Mouse (Mus musculus) macrophage (primary cell): ENCODE data around the gene Ngfr. TPM values are rescaled to one million over a fixed set of nuclear protein-coding genes. Genes with fewer than 3 reads are reported as not detected.

ENCODE experiments used
- H3K27ac ChIP-seq: fragments of 350-480 bp; formaldehyde crosslinking; 2 replicates; pipeline ENCODE4 v1.9.0; 2021
- H3K36me3 ChIP-seq: fragments of 350-480 bp; formaldehyde crosslinking; 2 replicates; pipeline ENCODE4 v1.9.0; 2021; ENCODE audit errors: inconsistent target
- H3K4me3 ChIP-seq: fragments of 350-480 bp; formaldehyde crosslinking; 2 replicates; pipeline ENCODE4 v1.9.0; 2021; ENCODE audit errors: inconsistent target
- H3K79me2 ChIP-seq: fragments of 350-480 bp; formaldehyde crosslinking; 2 replicates; pipeline ENCODE4 v1.9.0; 2021; ENCODE audit errors: inconsistent target
- WGBS: methylation state at CpG from one replicate; pipeline ENCODE4 v1.1.7; 2026; ENCODE audit warnings: inconsistent platforms; ENCODE audit not compliant: missing documents; 5-methylcytosine and 5-hydroxymethylcytosine counted together
- polyA plus RNA-seq: library from polyadenylated mRNA; stranded (reverse); fragments of 250-400 nt; gene quantifications from 3 replicates; pipeline ENCODE4 v1.2.4, GENCODE M21; 2018; ENCODE audit warnings: inconsistent platforms
- total RNA-seq, 78 experiments: library from RNA; depleted of rRNA; stranded (reverse); fragments of 250-400 nt; gene quantifications; 1 replicate in 9 of 78; 2 replicates in 24 of 78; 3 replicates in 43 of 78; 4 replicates in 2 of 78; pipeline ENCODE4 v1.2.4; 2018; ENCODE audit warnings: inconsistent platforms in 56 of 78

Ngfr gene
- total RNA-seq (2018; cell fraction: chromatin; rRNA removed): under 1 TPM in 1 of 26 experiments, not detected in 25; 0.22 TPM
- under 1 TPM in 13 of 26 experiments, not detected in 13; 0.09 to 0.56 (median 0.29) TPM for total RNA-seq (2018; cell fraction: cytosol; rRNA removed)
- under 1 TPM in 5 of 26 experiments, not detected in 21; 0.24 to 0.94 (median 0.28) TPM for total RNA-seq (2018; cell fraction: nucleus; rRNA removed)
- polyA plus RNA-seq: 0.20 to 0.25 TPM in 2 of 3 replicates, not detected in the other

- Histone ChIP-seq H3K4me3 (no peak within 1 kb of the TSS), H3K79me2 (no peaks in the 10 kb centered on the region), H3K27ac (no peak within 1 kb of the TSS), H3K36me3 (no peaks in the 10 kb centered on the region)
- WGBS: 2% methylated on average over 28 of the region's 39 CpGs
Observed at GRCm38 (mm10) chr11:95587423-95587951, at the start of gene Ngfr. Ngfr (minus strand) TSS chr11:95587735.

DNA sequence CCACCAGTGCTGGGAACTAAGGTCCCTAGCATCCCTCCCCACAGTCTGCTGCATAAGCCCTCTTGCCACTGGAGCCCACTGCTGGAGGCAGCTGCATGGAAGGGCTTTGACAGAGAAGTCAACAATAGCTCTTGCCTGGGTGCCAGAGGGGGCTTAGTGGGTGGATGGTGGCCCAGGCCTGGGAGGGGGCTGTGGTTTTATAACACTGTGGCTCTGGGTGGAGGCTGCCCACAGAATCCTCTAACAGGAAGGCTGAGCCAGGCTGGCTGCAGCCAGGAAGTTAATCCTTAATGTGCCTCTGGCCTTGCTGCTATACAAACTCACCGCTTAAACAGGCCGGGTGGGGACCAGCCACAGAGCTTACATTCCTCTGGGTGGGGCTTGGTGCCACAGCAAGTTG, 47.5 kb upstream of the Ngfr start:
- 0% methylated on average over 2 of the region's 2 CpGs for WGBS
- Histone ChIP-seq H3K79me2 (no peaks in the 10 kb centered on the region), H3K36me3 (no peaks in the 10 kb centered on the region), H3K4me3 (no peak overlapping the region), H3K27ac (no peak overlapping the region)

- no peaks in the 10 kb centered on the region for H3K79me2 ChIP-seq
- WGBS: 91% methylated on average over 2 of the region's 2 CpGs
- H3K4me3 ChIP-seq: no peak overlapping the region
Observed at GRCm38 (mm10) chr11:95633512-95634000, 46.0 kb upstream of the Ngfr start.

GRCm38 (mm10) chr11:95632474-95632873, 44.9 kb upstream of the Ngfr start:
- Histone ChIP-seq H3K27ac (no peak overlapping the region), H3K36me3 (no peaks in the 10 kb centered on the region), H3K4me3 (no peak overlapping the region), H3K79me2 (no peaks in the 10 kb centered on the region)
- 91% methylated on average over 6 of the region's 6 CpGs for WGBS

More at GRCm38 (mm10) chr11:95633512-95634000, 46.0 kb upstream of the Ngfr start:
- Histone ChIP-seq H3K36me3 (no peaks in the 10 kb centered on the region), H3K27ac (no peak overlapping the region)

DNA sequence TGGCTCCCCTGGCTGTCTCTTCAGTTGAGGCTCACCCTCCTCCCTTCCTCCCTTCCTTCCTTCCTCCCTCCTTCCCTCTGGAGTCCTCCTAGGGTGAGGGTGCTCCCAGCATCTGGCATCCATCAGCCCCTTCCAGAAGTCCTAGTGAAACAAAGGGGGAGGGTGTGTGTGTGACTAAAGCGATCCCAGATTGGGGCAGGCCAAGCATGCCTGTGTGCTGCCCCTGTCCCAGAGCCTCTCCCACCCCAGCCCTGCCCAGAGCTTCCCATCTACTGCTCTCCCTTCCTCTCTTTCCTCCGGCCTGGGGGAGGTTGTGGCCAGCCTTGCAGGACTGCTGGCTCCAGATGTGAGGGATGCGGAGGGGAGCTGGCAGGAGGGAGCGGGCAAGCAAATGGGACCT, 43.8 kb upstream of the Ngfr start:
- Histone ChIP-seq H3K79me2 (no peaks in the 10 kb centered on the region), H3K36me3 (no peaks in the 10 kb centered on the region), H3K4me3 (no peak overlapping the region), H3K27ac (no peak overlapping the region)
- WGBS: 87% methylated on average over 4 of the region's 4 CpGs

GRCm38 (mm10) chr11:95630558-95630957, 43.0 kb upstream of the Ngfr start:
- Histone ChIP-seq H3K36me3 (no peaks in the 10 kb centered on the region), H3K27ac (no peak overlapping the region), H3K4me3 (no peak overlapping the region), H3K79me2 (no peaks in the 10 kb centered on the region)
- 92% methylated on average over 6 of the region's 6 CpGs for WGBS

- 88% methylated on average over 8 of the region's 8 CpGs for WGBS
- Histone ChIP-seq H3K4me3 (no peak overlapping the region), H3K27ac (no peak overlapping the region), H3K36me3 (no peaks in the 10 kb centered on the region), H3K79me2 (no peaks in the 10 kb centered on the region)
Observed at GRCm38 (mm10) chr11:95622426-95622825, 34.9 kb upstream of the Ngfr start.

GRCm38 (mm10) chr11:95621541-95622130, 34.1 kb upstream of the Ngfr start:
- H3K79me2 ChIP-seq: no peaks in the 10 kb centered on the region
- WGBS: 85% methylated on average over 9 of the region's 9 CpGs
- H3K36me3 ChIP-seq: no peaks in the 10 kb centered on the region
- no peak overlapping the region for H3K27ac ChIP-seq
- H3K4me3 ChIP-seq: no peak overlapping the region

- Histone ChIP-seq H3K27ac (no peak overlapping the region), H3K4me3 (no peak overlapping the region), H3K79me2 (no peaks in the 10 kb centered on the region), H3K36me3 (no peaks in the 10 kb centered on the region)
- 77% methylated on average over 4 of the region's 4 CpGs for WGBS
Observed at GRCm38 (mm10) chr11:95621010-95621409, 33.5 kb upstream of the Ngfr start.

GRCm38 (mm10) chr11:95619886-95620444, 32.4 kb upstream of the Ngfr start:
- H3K36me3 ChIP-seq: no peaks in the 10 kb centered on the region
- no peak overlapping the region for H3K27ac ChIP-seq
- WGBS: 98% methylated on average over 5 of the region's 5 CpGs
- no peaks in the 10 kb centered on the region for H3K79me2 ChIP-seq
- no peak overlapping the region for H3K4me3 ChIP-seq

DNA sequence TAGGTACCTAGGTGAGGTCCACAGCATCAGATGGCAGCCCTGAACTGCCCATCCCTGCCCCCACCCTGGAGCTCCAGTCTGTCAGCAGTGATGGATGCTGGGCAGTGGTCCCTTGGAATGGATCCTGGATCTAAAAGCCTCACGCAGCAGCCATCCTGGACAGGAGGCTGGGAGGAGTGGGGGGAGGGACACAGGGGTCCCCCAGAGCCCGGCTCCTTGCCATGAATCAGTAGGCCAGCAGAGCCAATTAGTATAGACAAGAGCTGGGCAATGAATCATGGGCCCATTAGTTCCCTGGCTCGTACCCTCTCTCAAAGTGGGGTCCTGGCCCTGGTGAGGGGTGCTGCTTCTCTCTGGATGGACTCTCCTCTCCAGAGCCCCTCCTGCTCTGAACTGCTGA, 31.5 kb upstream of the Ngfr start:
- Histone ChIP-seq H3K36me3 (no peaks in the 10 kb centered on the region), H3K27ac (no peak overlapping the region), H3K79me2 (no peaks in the 10 kb centered on the region), H3K4me3 (no peak overlapping the region)
- whole genome bisulfite sequencing: 95% methylated on average over 3 of the region's 3 CpGs

DNA sequence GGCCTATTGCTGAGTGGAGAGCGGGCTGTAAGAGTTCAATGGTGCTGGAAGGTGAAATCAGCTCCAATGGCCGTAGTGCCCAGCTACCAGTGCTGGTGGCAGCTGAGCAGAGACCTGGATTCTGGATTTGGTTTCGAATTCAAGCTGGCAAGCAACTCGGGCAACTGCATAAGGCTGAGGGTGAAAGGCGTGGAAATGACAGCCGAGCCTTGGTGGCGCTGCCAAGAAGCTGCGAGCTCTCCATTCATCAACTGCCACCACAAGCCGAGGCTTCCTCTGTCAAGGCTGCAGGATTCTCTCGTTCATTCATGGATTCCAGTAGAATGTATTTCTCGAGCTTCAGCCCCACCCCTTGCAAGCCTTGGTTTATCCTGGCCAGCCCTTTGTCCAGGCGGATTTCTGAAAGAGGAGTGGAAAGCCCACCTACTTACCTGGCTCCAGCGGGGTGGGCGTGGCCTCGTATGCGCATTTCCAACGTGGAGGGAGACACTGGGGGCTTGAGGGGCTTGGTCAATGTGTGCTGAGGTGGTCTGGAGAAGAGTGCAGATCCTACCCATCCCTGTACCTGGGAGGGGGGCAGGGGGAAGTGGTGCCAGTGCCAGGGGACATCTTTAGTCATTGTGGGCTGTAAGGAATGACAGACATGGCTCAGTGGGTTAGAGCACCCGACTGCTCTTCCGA, 30.4 kb upstream of the Ngfr start:
- Histone ChIP-seq H3K36me3 (no peaks in the 10 kb centered on the region), H3K27ac (no peak overlapping the region), H3K79me2 (no peaks in the 10 kb centered on the region), H3K4me3 (no peak overlapping the region)
- 72% methylated on average over 19 of the region's 19 CpGs for WGBS

- no peaks in the 10 kb centered on the region for H3K79me2 ChIP-seq
- no peak overlapping the region for H3K4me3 ChIP-seq
- H3K36me3 ChIP-seq: no peaks in the 10 kb centered on the region
- WGBS: 49% methylated on average over 8 of the region's 8 CpGs
- H3K27ac ChIP-seq: no peak overlapping the region
Observed at GRCm38 (mm10) chr11:95614739-95615138, 27.2 kb upstream of the Ngfr start.

DNA sequence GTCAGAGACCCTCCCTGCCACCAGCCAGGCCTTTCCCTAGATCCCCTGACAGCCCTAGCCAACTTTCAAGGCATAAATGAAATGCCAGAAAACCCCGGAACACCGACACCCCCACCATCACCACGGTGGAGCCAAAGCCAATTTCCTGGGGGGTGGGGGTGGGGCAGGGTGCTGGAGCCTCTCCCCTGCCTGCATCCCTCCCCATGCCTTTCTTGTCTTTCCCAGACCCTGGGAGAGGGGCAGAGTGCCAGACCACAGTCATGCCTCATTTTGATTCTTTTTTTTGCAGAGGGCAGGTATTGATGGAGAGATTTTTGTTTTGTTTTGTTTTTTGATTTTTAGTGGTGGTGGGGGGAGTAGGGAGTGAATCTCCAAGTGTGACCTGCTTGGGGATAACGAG, 23.7 kb upstream of the Ngfr start:
- no peak overlapping the region for H3K27ac ChIP-seq
- H3K79me2 ChIP-seq: no peaks in the 10 kb centered on the region
- no peaks in the 10 kb centered on the region for H3K36me3 ChIP-seq
- H3K4me3 ChIP-seq: no peak overlapping the region
- 70% methylated on average over 4 of the region's 4 CpGs for WGBS
